Mouse (Mus musculus): ENCODE measurements at regions not wholly inside any gene's neighbourhood (a gene's known extent, or its start where the extent isn't known, plus 50 kb on each side); places are given as distances from the start of the nearest gene placed in this dataset.

- TF ChIP-seq CTCF (IDR thresholded peaks at IDR 0.05; ENCODE audit: borderline replicate concordance, control insufficient read depth, extremely low read depth, insufficient read depth, low read length, poor library complexity) (no peak), POLR2A (IDR thresholded peaks at IDR 0.05; ENCODE audit: control insufficient read depth, extremely low read depth, insufficient read depth, low read length, poor library complexity) (no peak)
These were observed 290.9 kb downstream of the Fut8 start for GRCm38 (mm10) chr12:77528868-77529271.
